Mouse (Mus musculus) olfactory bulb, adult 2 months (tissue): ENCODE results near the gene Vmac.

Source experiments
- CTCF ChIP-seq: fragments of 200-500 bp; IDR thresholded peaks from 2 replicates; pipeline ENCODE4 v1.5.1; 2012; ENCODE audit warnings: low read depth, mild to moderate bottlenecking, low read length, moderate library complexity; ENCODE audit not compliant: insufficient read depth
- POLR2A ChIP-seq: fragments of 200-500 bp; IDR thresholded peaks from 2 replicates; pipeline ENCODE4 v1.6.1; 2012; ENCODE audit warnings: mild to moderate bottlenecking, low read depth, low read length, moderate library complexity; ENCODE audit not compliant: insufficient read depth

DNA sequence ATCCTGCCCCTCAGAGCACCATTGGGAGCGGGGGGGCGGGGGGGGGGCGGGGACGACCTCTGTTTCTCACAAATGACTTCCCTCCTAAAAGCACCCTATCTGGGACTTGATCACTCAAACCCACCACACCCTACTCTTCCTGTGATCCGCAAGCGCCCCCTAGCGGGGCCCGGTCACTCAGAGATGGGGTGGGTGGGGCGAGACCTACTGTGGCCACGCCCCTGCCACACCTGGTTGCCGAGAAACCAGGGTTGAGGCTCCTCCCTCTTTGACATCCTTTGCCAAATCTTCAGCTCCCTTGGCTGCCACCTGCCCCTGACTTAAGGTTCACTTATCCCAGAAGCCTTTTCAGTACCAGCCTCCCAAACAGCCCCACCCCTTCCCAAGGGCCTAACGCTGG lies 40.3 kb upstream of the Vmac start:
- TF ChIP-seq CTCF = peak; percentile 10; the same call in 1 of the 2 replicates
- TF ChIP-seq POLR2A = no peak
